Mouse (Mus musculus): ENCODE measurements around the gene Cracr2b.

DNA sequence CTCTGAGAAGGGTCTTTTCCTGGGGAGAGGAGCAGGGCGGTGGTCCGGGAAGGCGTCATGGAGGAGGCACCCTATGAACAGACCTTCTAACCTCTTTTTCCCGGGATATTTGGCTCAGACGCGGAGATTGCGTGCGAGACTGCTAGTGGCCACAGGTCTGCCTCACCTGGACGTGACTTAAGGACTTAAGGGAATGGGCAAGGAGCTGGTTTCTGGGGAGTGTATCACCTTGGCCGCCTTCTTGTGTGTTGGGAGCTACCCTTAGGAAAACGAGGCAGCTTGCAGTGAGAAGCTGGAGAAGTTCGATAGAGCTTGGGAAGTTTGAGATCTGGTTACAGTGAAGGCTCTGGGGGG lies 14.9 kb downstream of the Cracr2b start:
- TF ChIP-seq GATA1 (IDR thresholded peaks at IDR 0.05; ENCODE audit: low read length) (no peak), TAL1 (IDR thresholded peaks at IDR 0.05; ENCODE audit: low read length) (no peak)

Measured in erythroblast, embryonic 14.5 days (primary cell).